Mouse (Mus musculus) MEL (cell line): ENCODE measurements around the gene Gm9903. TPM values are rescaled to one million over a fixed set of nuclear protein-coding genes. Genes with fewer than 3 reads are reported as not detected.

Experiments used
- DNase-seq: peaks from one replicate; pipeline ENCODE4 v3.0.0; 2011; ENCODE audit warnings: low read depth, low spot score
- H3K27ac ChIP-seq: 2 replicates; pipeline ENCODE4 v1.5.1; 2012; ENCODE audit warnings: low read depth, mild to moderate bottlenecking, control low read depth, low read length, moderate library complexity; ENCODE audit not compliant: control insufficient read depth
- H3K27me3 ChIP-seq, 2 experiments: fragments of 150-350 bp in 1 of 2; sonication (generic) in 1 of 2; 2 replicates each; pipeline ENCODE4 v1.6.1; 2012; ENCODE audit warnings: low read length in 2 of 2, mild to moderate bottlenecking in 2 of 2, improper control_type of control experiment in 1 of 2, moderate library complexity in 1 of 2; ENCODE audit not compliant: insufficient read depth in 2 of 2, control insufficient read depth in 1 of 2
- H3K36me3 ChIP-seq, 2 experiments: 2 replicates each; pipeline ENCODE4 v1.6.1; 2012 to 2014; ENCODE audit warnings: low read length in 2 of 2, improper control_type of control experiment in 1 of 2, inconsistent platforms in 1 of 2, mild to moderate bottlenecking in 1 of 2; ENCODE audit not compliant: insufficient read depth in 2 of 2, control insufficient read depth in 1 of 2
- H3K4me1 ChIP-seq, 2 experiments: fragments of 150-350 bp in 1 of 2; sonication (generic) in 1 of 2; 2 replicates each; pipeline ENCODE4 v1.6.1; 2012; ENCODE audit warnings: low read length in 2 of 2, improper control_type of control experiment in 1 of 2, mild to moderate bottlenecking in 1 of 2; ENCODE audit not compliant: insufficient read depth in 2 of 2, control insufficient read depth in 1 of 2
- H3K4me3 ChIP-seq, 2 experiments: fragments of 150-350 bp in 1 of 2; sonication (generic) in 1 of 2; 2 replicates each; pipeline ENCODE4 v1.5.1; 2012; ENCODE audit warnings: low read depth in 2 of 2, low read length in 2 of 2, mild to moderate bottlenecking in 2 of 2, moderate library complexity in 2 of 2, control low read depth in 1 of 2, improper control_type of control experiment in 1 of 2; ENCODE audit not compliant: control insufficient read depth in 1 of 2, insufficient read depth in 1 of 2
- H3K79me2 ChIP-seq: 2 replicates; pipeline ENCODE4 v1.6.1; 2012; ENCODE audit warnings: mild to moderate bottlenecking, low read length, moderate library complexity; ENCODE audit not compliant: control insufficient read depth, poor library complexity, insufficient read depth
- H3K9ac ChIP-seq: 2 replicates; pipeline ENCODE4 v1.6.1; 2012; ENCODE audit warnings: low read depth, mild to moderate bottlenecking, control low read depth, low read length, moderate library complexity; ENCODE audit not compliant: control insufficient read depth, poor library complexity, severe bottlenecking
- H3K9me3 ChIP-seq: fragments of 150-350 bp; sonication (generic); replicated peaks from 2 replicates; pipeline ENCODE4 v1.6.1; 2012; ENCODE audit warnings: mild to moderate bottlenecking, low read length, improper control_type of control experiment, moderate library complexity; ENCODE audit not compliant: insufficient read depth
- CHD1 ChIP-seq: IDR thresholded peaks from 2 replicates; pipeline ENCODE4 v1.6.1; 2012; ENCODE audit warnings: low read depth, mild to moderate bottlenecking, inconsistent platforms, low read length, improper control_type of control experiment
- CHD2 ChIP-seq: IDR thresholded peaks from 2 replicates; pipeline ENCODE4 v1.6.1; 2011; ENCODE audit warnings: low read length, improper control_type of control experiment
- CTCF ChIP-seq, 3 experiments: IDR thresholded peaks in 2 of 3; conservative IDR thresholded peaks in 1 of 3; 2 replicates each; pipeline ENCODE4 v1.5.1; 2011 to 2012; ENCODE audit warnings: low read length in 3 of 3, low read depth in 2 of 3, mild to moderate bottlenecking in 2 of 3, improper control_type of control experiment in 1 of 3, inconsistent platforms in 1 of 3, mixed read lengths in 1 of 3, moderate library complexity in 1 of 3; ENCODE audit not compliant: control insufficient read depth in 1 of 3, insufficient read depth in 1 of 3, poor library complexity in 1 of 3, severe bottlenecking in 1 of 3
- GABPA ChIP-seq: IDR thresholded peaks from 2 replicates; pipeline ENCODE4 v1.6.1; 2012; ENCODE audit warnings: low read depth, mild to moderate bottlenecking, inconsistent platforms, low read length, improper control_type of control experiment, moderate library complexity
- GATA1 ChIP-seq: IDR thresholded peaks from 2 replicates; pipeline ENCODE4 v1.6.1; 2011; ENCODE audit warnings: low read depth, low read length, improper control_type of control experiment
- MAFK ChIP-seq: IDR thresholded peaks from 2 replicates; pipeline ENCODE4 v1.6.1; 2011; ENCODE audit warnings: low read depth, mild to moderate bottlenecking, low read length, improper control_type of control experiment, borderline replicate concordance
- MAX ChIP-seq: IDR thresholded peaks from 2 replicates; pipeline ENCODE4 v1.6.1; 2011; ENCODE audit warnings: low read length, improper control_type of control experiment
- MAZ ChIP-seq: IDR thresholded peaks from 2 replicates; pipeline ENCODE4 v1.6.1; 2012; ENCODE audit warnings: low read depth, mild to moderate bottlenecking, inconsistent platforms, low read length, improper control_type of control experiment
- MEF2A ChIP-seq: IDR thresholded peaks from 2 replicates; pipeline ENCODE4 v1.6.1; 2014; ENCODE audit warnings: low read depth, mild to moderate bottlenecking, inconsistent platforms, low read length, improper control_type of control experiment; ENCODE audit not compliant: poor library complexity, insufficient replicate concordance, severe bottlenecking; ENCODE audit errors: extremely low read depth
- MXI1 ChIP-seq: IDR thresholded peaks from 2 replicates; pipeline ENCODE4 v1.6.1; 2011; ENCODE audit warnings: mild to moderate bottlenecking, low read depth, low read length, improper control_type of control experiment
- MYB ChIP-seq: IDR thresholded peaks from 2 replicates; pipeline ENCODE4 v1.6.1; 2011; ENCODE audit warnings: mild to moderate bottlenecking, low read depth, low read length, improper control_type of control experiment
- NELFE ChIP-seq: IDR thresholded peaks from 2 replicates; pipeline ENCODE4 v1.6.1; 2011; ENCODE audit warnings: low read depth, low read length, improper control_type of control experiment
- POLR2A ChIP-seq, 2 experiments: IDR thresholded peaks; 2 replicates each; pipeline ENCODE4 v1.6.1; 2011 to 2012; ENCODE audit warnings: low read length in 2 of 2, mild to moderate bottlenecking in 2 of 2, control low read depth in 1 of 2, improper control_type of control experiment in 1 of 2, low read depth in 1 of 2, moderate library complexity in 1 of 2; ENCODE audit not compliant: control insufficient read depth in 1 of 2, insufficient read depth in 1 of 2, poor library complexity in 1 of 2
- POLR2AphosphoS2 ChIP-seq: IDR thresholded peaks from 2 replicates; pipeline ENCODE4 v1.6.1; 2011; ENCODE audit warnings: low read length, improper control_type of control experiment
- POLR2AphosphoS5 ChIP-seq: IDR thresholded peaks from 2 replicates; pipeline ENCODE4 v1.6.1; 2012; ENCODE audit warnings: low read depth, borderline replicate concordance, mild to moderate bottlenecking, inconsistent platforms, low read length, moderate library complexity, mixed read lengths
- SIN3A ChIP-seq: IDR thresholded peaks from 2 replicates; pipeline ENCODE4 v1.6.1; 2012; ENCODE audit warnings: low read length, improper control_type of control experiment, inconsistent platforms
- TAL1 ChIP-seq: IDR thresholded peaks from 2 replicates; pipeline ENCODE4 v1.6.1; 2012; ENCODE audit warnings: mild to moderate bottlenecking, inconsistent platforms, low read length, moderate library complexity, mixed read lengths
- UBTF ChIP-seq: IDR thresholded peaks from 2 replicates; pipeline ENCODE4 v1.6.1; 2012; ENCODE audit warnings: low read depth, mild to moderate bottlenecking, inconsistent platforms, low read length, improper control_type of control experiment, moderate library complexity, borderline replicate concordance; ENCODE audit not compliant: insufficient read depth
- USF1 ChIP-seq: IDR thresholded peaks from 2 replicates; pipeline ENCODE4 v1.6.1; 2014; ENCODE audit warnings: low read depth, mild to moderate bottlenecking, inconsistent platforms, low read length, improper control_type of control experiment, moderate library complexity
- ZKSCAN1 ChIP-seq: IDR thresholded peaks from 2 replicates; pipeline ENCODE4 v1.6.1; 2012; ENCODE audit warnings: low read depth, mild to moderate bottlenecking, inconsistent platforms, low read length, improper control_type of control experiment, moderate library complexity
- polyA plus RNA-seq, 2 experiments: library from polyadenylated mRNA; stranded (reverse) in 1 of 2; unstranded in 1 of 2; fragments of >175 nt in 1 of 2; fragments of >200 nt in 1 of 2; gene quantifications; 2 replicates each; pipeline versions ENCODE4 v1.2.1 to v1.2.4; 2012; ENCODE audit warnings: low replicate concordance in 2 of 2, low read depth in 1 of 2; ENCODE audit not compliant: insufficient read length in 2 of 2, insufficient read depth in 1 of 2, missing spikeins in 1 of 2
- total RNA-seq: library from RNA; depleted of rRNA; stranded (reverse); fragments of 300-350 nt; gene quantifications from 2 replicates; pipeline ENCODE4 v1.2.3, GENCODE M21; 2012

Gm9903 gene
- total and polyA plus RNA-seq, 3 experiments: 0.19 to 0.36 TPM; not detected in 1

- TF ChIP-seq UBTF (peak; percentile 89; the same call in 1 of the 2 replicates), USF1 (peak; percentile 90), MAX (peak; percentile 83), GABPA (0 out of 2 replicates have a peak, but pooled peaks have one; percentile 14), POLR2AphosphoS5 (0 out of 2 replicates have a peak, but pooled peaks have one; percentile 53)
- TF ChIP-seq, all 39 proteins: peak for 26
These were observed at the start of gene Gm9903, which contains the start of gene Fam53a (continued) for GRCm38 (mm10) chr5:33629301-33629987.

- H3K4me1 ChIP-seq: peaks cover 0 to 3% of the 10 kb centered on the region in 2 experiments; a peak in 3 of 4 replicates
- TF ChIP-seq SIN3A: no peak
- no peak for TF ChIP-seq GATA1
- no peak for TF ChIP-seq POLR2AphosphoS2
- TF ChIP-seq MYB: no peak
- no peak for TF ChIP-seq MAFK
- no peak for TF ChIP-seq TAL1
- no peak for TF ChIP-seq POLR2A (IDR thresholded peaks at IDR 0.05; ENCODE audit: control insufficient read depth in 1 of 2, insufficient read depth in 1 of 2, low read depth in 1 of 2, low read length in 2 of 2, poor library complexity in 1 of 2)
- TF ChIP-seq CHD1: no peak
- no peak for TF ChIP-seq MAX
- no peak for TF ChIP-seq CTCF (IDR thresholded peaks at IDR 0.05 in 2 of 3, conservative IDR thresholded peaks at IDR 0.05 in 1 of 3; ENCODE audit: control insufficient read depth in 1 of 3, insufficient read depth in 1 of 3, low read depth in 2 of 3, low read length in 3 of 3, poor library complexity in 1 of 3, severe bottlenecking in 1 of 3)
- no peak for TF ChIP-seq MEF2A
- no peak for TF ChIP-seq UBTF
- TF ChIP-seq GABPA: no peak
- TF ChIP-seq NELFE: no peak
- no peak for TF ChIP-seq POLR2AphosphoS5
- no peak for TF ChIP-seq MAZ
- no peak for TF ChIP-seq ZKSCAN1
- TF ChIP-seq CHD2: no peak
- TF ChIP-seq MXI1: no peak
- TF ChIP-seq, all 39 proteins: peak for 0
- Histone ChIP-seq H3K27me3 (no peaks in the 10 kb centered on the region), H3K27ac (no peak overlapping the region), H3K9ac (no peak overlapping the region), H3K36me3 (no peaks in the 10 kb centered on the region; a peak in 1 of 4 replicates), H3K4me3 (no peak overlapping the region), H3K9me3 (no peaks in the 10 kb centered on the region), H3K79me2 (no peaks in the 10 kb centered on the region)
- DNase-seq: no peak
These were observed 49.4 kb upstream of the Gm9903 start for GRCm38 (mm10) chr5:33580336-33580735.
